Mouse (Mus musculus) embryonic fibroblast, embryonic 13.5 days (primary cell): Measurements from ENCODE around the gene St8sia1.

Experiments used
- CTCF ChIP-seq: IDR thresholded peaks from 2 replicates; pipeline ENCODE4 v1.5.1; 2011; ENCODE audit warnings: mild to moderate bottlenecking, control low read depth, low read length, moderate library complexity, borderline replicate concordance; ENCODE audit not compliant: insufficient read depth
- POLR2A ChIP-seq: IDR thresholded peaks from 2 replicates; pipeline ENCODE4 v1.6.1; 2011; ENCODE audit warnings: low read depth, mild to moderate bottlenecking, control low read depth, low read length, moderate library complexity

DNA sequence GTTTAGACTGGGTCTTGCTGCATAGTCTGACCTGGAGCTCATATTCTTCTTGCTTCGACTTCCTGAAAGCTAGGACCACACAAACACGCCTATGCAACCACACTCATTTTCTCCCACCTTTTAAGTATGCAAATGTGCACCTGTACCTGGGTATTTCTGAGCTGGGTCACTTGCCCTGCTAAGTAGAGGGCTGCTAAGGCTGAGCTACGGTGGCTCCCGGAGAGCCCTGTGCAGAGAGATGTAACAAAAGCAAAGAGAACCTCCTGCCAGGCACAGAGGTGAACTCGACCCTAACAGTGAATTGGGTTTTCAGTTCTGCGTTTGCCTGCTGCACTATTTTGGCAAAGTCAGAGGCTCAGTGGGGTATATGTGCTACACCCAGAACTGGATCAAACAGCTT is 23.4 kb upstream of the St8sia1 start:
- TF ChIP-seq CTCF (no peak), POLR2A (no peak)
